Mouse (Mus musculus) brain, embryonic 14.5 days (tissue): ENCODE measurements around the gene Pin1.

Experiments
- CTCF ChIP-seq: fragments of 200-500 bp; IDR thresholded peaks from 2 replicates; pipeline ENCODE4 v1.5.1; 2012; ENCODE audit warnings: inconsistent platforms, mild to moderate bottlenecking, moderate library complexity, borderline replicate concordance; ENCODE audit not compliant: insufficient read depth, insufficient read length; ENCODE audit errors: extremely low read depth
- POLR2A ChIP-seq: fragments of 200-500 bp; IDR thresholded peaks from 2 replicates; pipeline ENCODE4 v1.6.1; 2012; ENCODE audit warnings: mild to moderate bottlenecking, inconsistent platforms, borderline replicate concordance; ENCODE audit not compliant: poor library complexity, insufficient read depth, insufficient read length, severe bottlenecking; ENCODE audit errors: extremely low read depth

DNA sequence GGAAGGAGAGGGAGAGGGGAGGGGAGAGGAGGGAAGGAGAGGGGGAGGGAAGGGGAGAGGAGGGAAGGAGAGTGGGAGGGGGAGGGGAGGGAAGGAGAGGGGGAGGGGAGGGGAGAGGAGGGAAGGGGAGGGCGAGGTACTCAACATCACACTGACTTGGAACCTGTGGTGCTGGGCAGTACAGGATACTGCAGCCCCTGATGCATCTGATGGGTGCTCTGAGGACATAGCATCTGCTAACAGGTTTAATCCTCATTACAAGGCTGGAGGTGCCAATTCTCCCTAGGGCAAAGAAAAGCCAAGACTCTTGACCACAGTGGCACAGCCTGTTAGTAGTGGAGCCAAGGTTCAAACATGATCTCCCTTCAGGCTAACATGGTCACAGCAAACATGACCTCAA, 37.5 kb downstream of the Pin1 start:
- TF ChIP-seq CTCF (no peak), POLR2A (no peak)
